Mouse (Mus musculus) heart, embryonic 14.5 days (tissue): ENCODE data around the gene Tsga10ip. TPM values are rescaled to one million over a fixed set of nuclear protein-coding genes. Genes with fewer than 3 reads are reported as not detected.

Experiments
- ATAC-seq: fragments of 200-750 bp; cut with Nextera tagmentation; 2 replicates; pipeline ENCODE4 v1.8.0; 2017; ENCODE audit warnings: low read depth, moderate TSS enrichment; ENCODE audit not compliant: insufficient number of reproducible peaks, insufficient read depth, low FRiP score
- H3K27ac ChIP-seq, 2 experiments: fragments of 200-500 bp in 1 of 2; fragments of 300-500 bp in 1 of 2; sonication (generic) in 1 of 2; replicated peaks in 1 of 2; 2 replicates each; pipeline ENCODE4 v1.5.1; 2012 to 2014; ENCODE audit warnings: low read depth in 2 of 2, low read length in 2 of 2, control low read depth in 1 of 2, mild to moderate bottlenecking in 1 of 2, mixed read lengths in 1 of 2; ENCODE audit not compliant: control insufficient read depth in 1 of 2, insufficient read depth in 1 of 2
- H3K27me3 ChIP-seq: fragments of 300-500 bp; sonication (generic); 2 replicates; pipeline ENCODE4 v1.6.1; 2014; ENCODE audit warnings: mild to moderate bottlenecking, low read length, control low read depth; ENCODE audit not compliant: control insufficient read depth, insufficient read depth
- H3K36me3 ChIP-seq: fragments of 300-500 bp; sonication (generic); 2 replicates; pipeline ENCODE4 v1.6.1; 2014; ENCODE audit warnings: mild to moderate bottlenecking, control low read depth, low read length, mixed read lengths; ENCODE audit not compliant: control insufficient read depth, insufficient read depth
- H3K4me1 ChIP-seq, 2 experiments: fragments of 200-500 bp in 1 of 2; fragments of 300-500 bp in 1 of 2; sonication (generic) in 1 of 2; 2 replicates each; pipeline ENCODE4 v1.6.1; 2012 to 2014; ENCODE audit warnings: low read length in 2 of 2, control low read depth in 1 of 2, mixed read lengths in 1 of 2; ENCODE audit not compliant: control insufficient read depth in 2 of 2, insufficient read depth in 2 of 2
- H3K4me2 ChIP-seq: fragments of 300-500 bp; sonication (generic); 2 replicates; pipeline ENCODE4 v1.6.1; 2014; ENCODE audit warnings: mild to moderate bottlenecking, low read length
- H3K4me3 ChIP-seq, 2 experiments: fragments of 200-500 bp in 1 of 2; fragments of 300-500 bp in 1 of 2; sonication (generic) in 1 of 2; 2 replicates each; pipeline ENCODE4 v1.5.1; 2012 to 2014; ENCODE audit warnings: low read length in 2 of 2, mild to moderate bottlenecking in 2 of 2, control low read depth in 1 of 2, low read depth in 1 of 2, moderate library complexity in 1 of 2; ENCODE audit not compliant: control insufficient read depth in 1 of 2, insufficient read depth in 1 of 2
- H3K9ac ChIP-seq: fragments of 300-500 bp; sonication (generic); 2 replicates; pipeline ENCODE4 v1.6.1; 2014; ENCODE audit warnings: mild to moderate bottlenecking, low read length
- H3K9me3 ChIP-seq: fragments of 300-500 bp; sonication (generic); 2 replicates; pipeline ENCODE4 v1.6.1; 2016; ENCODE audit warnings: low read length, control low read depth; ENCODE audit not compliant: control insufficient read depth
- WGBS: fragments of 180-500 bp; shearing (Covaris S2); extraction: QIAGEN DNeasy Blood & Tissue Kit; methylation state at CpG from one replicate; pipeline ENCODE4 v1.1.7; 2014; 5-methylcytosine and 5-hydroxymethylcytosine counted together
- polyA plus RNA-seq: library from polyadenylated mRNA; unstranded; fragments of >200 nt; fragmentation: Nextera tagmentation; extraction: Ambion mirVana; gene quantifications from 2 replicates; pipeline ENCODE4 v1.2.1, GENCODE M21; 2014

Tsga10ip gene
- polyA plus RNA-seq, 1 experiment from 2014 or later = 1.6 TPM

DNA sequence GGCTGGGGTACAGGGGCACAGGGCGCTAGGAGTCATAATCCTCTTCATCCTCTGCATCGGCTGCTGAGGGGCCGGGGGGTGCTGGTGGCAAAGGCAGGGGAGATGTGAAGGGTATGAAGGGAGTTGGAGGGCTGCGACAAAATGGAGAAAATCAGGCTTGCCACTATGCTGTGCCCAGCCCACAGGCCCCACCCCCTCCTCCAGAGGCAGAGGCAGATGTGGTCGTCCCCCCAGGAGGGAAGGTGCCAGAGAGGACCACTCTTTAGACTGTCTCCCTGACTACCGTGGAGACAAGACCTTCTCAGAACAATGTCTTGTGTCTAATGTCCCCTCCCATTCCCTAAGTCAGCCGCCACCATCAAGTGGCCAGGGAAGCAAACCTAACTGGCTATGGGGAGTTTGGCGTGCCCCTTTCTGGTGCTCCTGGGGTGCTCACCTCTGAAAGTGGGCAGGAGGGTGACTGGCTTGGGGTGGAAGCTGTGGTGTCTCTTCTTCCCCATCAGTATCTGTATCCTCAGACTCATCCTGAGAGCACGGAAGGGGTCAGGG is 20.6 kb upstream of the Tsga10ip start:
- Histone ChIP-seq H3K27me3 (no peaks in the 10 kb centered on the region), H3K4me3 (peak overlapping the region in 1 of 2 experiments; percentile 87; a peak in 1 of 4 replicates), H3K4me2 (peak overlapping the region; percentile 84; the same call in 1 of the 2 replicates), H3K4me1 (peaks cover 18 to 21% of the 10 kb centered on the region in 2 experiments), H3K9me3 (no peaks in the 10 kb centered on the region), H3K27ac (no peak overlapping the region), H3K9ac (peak overlapping the region; percentile 97), H3K36me3 (peaks cover 70% of the 10 kb centered on the region)
- 89% methylated on average over 9 of the region's 9 CpGs for WGBS
- ATAC-seq = no peak

DNA sequence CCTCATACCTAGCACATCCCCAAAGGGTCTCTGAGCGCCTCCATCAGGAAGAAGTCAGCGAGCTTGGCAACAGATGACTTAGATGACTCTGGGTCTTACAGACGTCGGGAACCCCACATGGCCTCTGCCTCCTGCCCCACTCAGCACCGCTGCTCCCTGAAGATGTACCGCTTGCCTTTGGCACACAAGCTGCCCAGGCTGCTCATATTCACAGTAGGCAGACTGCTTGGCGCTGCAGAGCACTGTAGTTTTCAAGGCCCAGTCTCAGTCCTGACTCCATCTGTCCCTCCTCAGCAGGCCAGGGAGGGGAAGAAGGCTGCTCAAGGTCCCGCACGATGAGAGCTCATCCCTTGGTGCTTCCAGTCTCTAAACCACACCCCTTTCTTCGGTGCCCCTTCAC is 19.9 kb upstream of the Tsga10ip start:
- H3K9ac ChIP-seq = no peak overlapping the region

DNA sequence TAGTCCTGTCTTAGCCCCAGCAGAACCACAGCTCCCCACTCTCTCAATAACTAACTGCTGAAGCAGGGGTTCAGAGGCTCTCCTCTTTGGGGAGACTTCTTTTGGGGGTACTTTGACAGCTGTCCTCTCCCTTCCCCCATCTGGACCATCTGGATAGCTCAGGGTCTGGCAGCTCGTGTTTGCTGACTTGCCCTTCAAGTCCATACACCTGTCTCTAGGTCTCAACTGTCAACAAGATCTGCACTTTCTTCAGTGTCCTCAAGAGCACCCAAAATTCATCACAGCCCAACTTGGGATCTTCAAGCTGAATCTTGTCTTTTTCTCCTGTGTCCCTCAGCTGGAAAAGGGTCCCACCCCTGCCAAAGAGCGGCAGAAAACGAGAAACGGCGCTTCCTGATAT is 19.5 kb upstream of the Tsga10ip start:
- no peak for ATAC-seq
- no peaks in the 10 kb centered on the region for H3K9me3 ChIP-seq
- H3K36me3 ChIP-seq = peaks cover 69% of the 10 kb centered on the region
- no peaks in the 10 kb centered on the region for H3K27me3 ChIP-seq
- H3K4me1 ChIP-seq = peaks cover 18 to 21% of the 10 kb centered on the region in 2 experiments
- H3K4me3 ChIP-seq = no peak overlapping the region
- no peak overlapping the region for H3K4me2 ChIP-seq
- no peak overlapping the region for H3K27ac ChIP-seq
- 84% methylated on average over 5 of the region's 5 CpGs for WGBS
- H3K9ac ChIP-seq = no peak overlapping the region

More for the DNA sequence above, 19.9 kb upstream of the Tsga10ip start:
- 85% methylated on average over 10 of the region's 10 CpGs for WGBS
- Histone ChIP-seq H3K27me3 (no peaks in the 10 kb centered on the region), H3K27ac (no peak overlapping the region), H3K4me2 (no peak overlapping the region), H3K4me3 (no peak overlapping the region), H3K4me1 (peaks cover 18 to 21% of the 10 kb centered on the region in 2 experiments), H3K9me3 (no peaks in the 10 kb centered on the region), H3K36me3 (peaks cover 72% of the 10 kb centered on the region)
- ATAC-seq = no peak

DNA sequence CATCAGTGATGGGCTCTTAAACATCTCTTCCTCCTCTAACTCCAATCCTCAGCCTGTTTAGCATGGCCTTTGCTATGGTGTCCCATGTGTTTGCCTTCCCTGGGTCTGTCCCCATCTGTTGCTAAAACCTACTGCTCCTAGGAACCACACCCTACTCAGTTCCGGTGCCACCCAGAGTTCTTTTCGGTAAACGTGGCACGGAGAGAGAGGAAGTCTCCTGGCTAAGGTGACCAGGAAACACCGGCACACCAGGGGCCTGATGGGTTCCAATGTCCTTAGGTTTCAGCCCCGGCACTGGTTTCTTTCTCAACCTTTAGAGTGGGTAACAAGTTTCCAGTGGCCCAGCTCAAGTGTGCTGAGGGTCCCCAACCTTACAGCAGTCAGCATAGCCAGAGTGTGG is 18.3 kb upstream of the Tsga10ip start:
- peaks cover 10 to 12% of the 10 kb centered on the region in 2 experiments for H3K4me1 ChIP-seq
- H3K27ac ChIP-seq = no peak overlapping the region
- H3K4me2 ChIP-seq = no peak overlapping the region
- no peak for ATAC-seq
- H3K4me3 ChIP-seq = no peak overlapping the region
- H3K36me3 ChIP-seq = peaks cover 59% of the 10 kb centered on the region
- WGBS = 89% methylated on average over 6 of the region's 6 CpGs
- H3K27me3 ChIP-seq = no peaks in the 10 kb centered on the region
- H3K9ac ChIP-seq = no peak overlapping the region
- no peaks in the 10 kb centered on the region for H3K9me3 ChIP-seq

DNA sequence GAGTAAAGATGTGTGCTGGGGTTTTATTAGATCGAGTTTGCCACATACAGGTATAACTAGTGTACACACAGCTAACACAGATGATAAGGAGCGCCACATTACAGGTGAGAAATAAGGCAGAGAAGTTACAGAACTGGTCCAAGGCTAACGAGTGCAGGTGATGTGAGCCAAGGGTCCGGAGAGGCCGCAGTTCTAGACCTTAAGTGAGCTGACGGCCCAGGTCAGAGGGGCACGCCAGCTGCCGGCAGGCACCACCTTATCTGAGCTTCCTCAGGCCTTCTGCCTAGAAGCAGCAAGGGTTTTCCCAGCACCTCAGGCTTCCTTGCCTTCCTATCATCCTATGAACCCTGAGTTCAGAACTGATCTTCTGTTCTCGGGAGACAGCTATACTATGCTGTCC is 17.3 kb upstream of the Tsga10ip start:
- ATAC-seq = no peak
- Histone ChIP-seq H3K27ac (no peak overlapping the region), H3K4me1 (peaks cover 10 to 12% of the 10 kb centered on the region in 2 experiments), H3K27me3 (no peaks in the 10 kb centered on the region), H3K4me2 (no peak overlapping the region), H3K36me3 (peaks cover 59% of the 10 kb centered on the region), H3K9ac (no peak overlapping the region), H3K4me3 (no peak overlapping the region), H3K9me3 (no peaks in the 10 kb centered on the region)
- 81% methylated on average over 9 of the region's 9 CpGs for WGBS

DNA sequence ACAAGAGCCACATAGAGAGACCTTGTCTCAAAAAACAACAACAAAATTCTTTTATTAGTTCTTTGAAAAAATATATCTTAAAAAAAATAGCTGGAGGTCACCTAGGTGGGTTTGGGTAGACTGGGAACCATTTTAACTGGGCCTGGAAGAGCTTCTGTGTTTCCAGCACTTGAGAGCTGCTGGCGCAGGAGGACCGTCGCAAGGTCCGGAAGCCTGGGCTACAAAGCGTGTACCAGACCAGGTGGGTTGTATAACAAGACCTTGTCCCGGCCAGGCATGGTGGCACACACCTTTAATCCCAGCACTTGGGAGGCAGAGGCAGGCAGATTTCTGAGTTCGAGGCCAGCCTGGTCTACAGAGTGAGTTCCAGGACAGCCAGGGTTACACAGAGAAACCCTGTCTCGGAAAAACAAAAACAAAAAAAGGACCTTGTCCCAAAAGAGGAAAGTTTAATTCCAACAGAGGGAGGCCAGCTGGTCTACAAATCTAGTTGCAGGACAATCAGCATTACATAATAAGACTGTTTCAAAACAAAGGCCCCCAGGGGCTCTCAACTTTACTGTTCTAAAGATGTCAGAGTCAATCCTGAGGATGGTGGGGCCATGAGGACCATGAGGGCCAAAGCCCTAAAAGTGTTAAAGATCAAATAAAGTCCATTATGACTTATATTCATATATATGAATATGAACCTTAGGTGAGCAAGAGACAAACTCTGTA is 16.6 kb upstream of the Tsga10ip start:
- H3K4me3 ChIP-seq = no peak overlapping the region
- WGBS = 90% methylated on average over 8 of the region's 8 CpGs
- H3K36me3 ChIP-seq = peaks cover 59% of the 10 kb centered on the region
- no peaks in the 10 kb centered on the region for H3K9me3 ChIP-seq
- no peak overlapping the region for H3K4me2 ChIP-seq
- peaks cover 11 to 12% of the 10 kb centered on the region in 2 experiments for H3K4me1 ChIP-seq
- H3K9ac ChIP-seq = no peak overlapping the region
- H3K27me3 ChIP-seq = no peaks in the 10 kb centered on the region
- no peak for ATAC-seq
- no peak overlapping the region for H3K27ac ChIP-seq

DNA sequence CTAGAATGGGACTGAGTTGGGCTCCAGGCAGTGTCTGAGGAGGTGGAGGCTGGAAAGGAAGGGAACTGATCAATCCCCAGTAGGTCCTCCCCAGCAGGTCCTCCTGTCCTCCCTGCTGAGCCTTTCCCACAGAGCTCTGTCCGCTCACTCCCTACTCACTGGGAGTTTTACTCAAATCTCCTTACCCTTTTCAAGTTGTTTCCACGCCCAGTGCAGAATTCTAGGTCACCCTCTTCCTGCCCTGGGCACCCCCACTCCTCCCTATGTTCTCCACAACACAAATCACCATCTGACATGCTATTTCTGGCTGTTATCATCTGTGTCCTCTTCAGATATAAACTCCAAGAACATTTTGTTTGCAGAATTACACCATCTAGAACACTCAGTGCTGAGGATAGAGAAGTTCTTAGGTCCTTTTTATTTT is 12.2 kb upstream of the Tsga10ip start:
- Histone ChIP-seq H3K4me1 (peaks cover 0 to 2% of the 10 kb centered on the region in 2 experiments; a peak in 1 of 4 replicates), H3K4me3 (no peak overlapping the region), H3K9me3 (no peaks in the 10 kb centered on the region), H3K27me3 (no peaks in the 10 kb centered on the region), H3K27ac (no peak overlapping the region), H3K9ac (0 out of 2 replicates have a peak overlapping the region, but pooled peaks have one; percentile 19), H3K4me2 (no peak overlapping the region), H3K36me3 (peaks cover 22% of the 10 kb centered on the region)
- no peak for ATAC-seq
- WGBS = 46% methylated on average over 2 of the region's 2 CpGs
